Mouse (Mus musculus): ENCODE measurements around the gene Lipe.

GRCm38 (mm10) chr7:25422286-25422841 lies 23.9 kb upstream of the Lipe start:
- TF ChIP-seq CTCF (IDR thresholded peaks at IDR 0.05; ENCODE audit: control insufficient read depth, insufficient read depth, insufficient read length): no peak
- no peak for TF ChIP-seq USF1 (IDR thresholded peaks at IDR 0.05; ENCODE audit: low read depth)
- no peak for TF ChIP-seq MYOG (IDR thresholded peaks at IDR 0.05; ENCODE audit: control insufficient read depth, extremely low read depth, insufficient read length)
- no peak for TF ChIP-seq MAX (IDR thresholded peaks at IDR 0.05)

All from C2C12 (cell line).